Mouse (Mus musculus) lung, adult 2 months (tissue): ENCODE data around the gene Hbp1. TPM values are rescaled to one million over a fixed set of nuclear protein-coding genes. Genes with fewer than 3 reads are reported as not detected.

Experiments
- DNase-seq: peaks from one replicate; pipeline ENCODE4 v3.0.0; 2022
- H3K4me1 ChIP-seq: fragments of 200-500 bp; 2 replicates; pipeline ENCODE4 v1.6.1; 2011; ENCODE audit warnings: low read length; ENCODE audit not compliant: control insufficient read depth, insufficient read depth
- H3K4me3 ChIP-seq: fragments of 200-500 bp; replicated peaks from 2 replicates; pipeline ENCODE3; 2011; ENCODE audit warnings: low read depth, mild to moderate bottlenecking, control low read depth, low read length; ENCODE audit errors: extremely low read depth
- CTCF ChIP-seq: fragments of 200-500 bp; IDR thresholded peaks from 2 replicates; pipeline ENCODE4 v1.5.1; 2011; ENCODE audit warnings: mild to moderate bottlenecking, low read length, control low read depth; ENCODE audit not compliant: insufficient read depth
- POLR2A ChIP-seq: fragments of 200-500 bp; IDR thresholded peaks from 2 replicates; pipeline ENCODE4 v1.6.1; 2011; ENCODE audit warnings: low read depth, mild to moderate bottlenecking, control low read depth, low read length, borderline replicate concordance; ENCODE audit errors: extremely low read depth
- WGBS: fragments of 180-500 bp; shearing (Covaris S2); methylation state at CpG from one replicate; pipeline ENCODE4 v1.1.7; 2018; 5-methylcytosine and 5-hydroxymethylcytosine counted together
- polyA plus RNA-seq: library from polyadenylated mRNA; depleted of rRNA; stranded (reverse); fragments of >200 nt; gene quantifications from 2 replicates; pipeline ENCODE4 v1.2.3, GENCODE M21; 2012

The Hbp1 gene
- polyA plus RNA-seq, 1 experiment = 72.6 TPM

GRCm38 (mm10) chr12:31939026-31939425, 11.3 kb downstream of the Hbp1 start:
- H3K4me1 ChIP-seq = peaks cover 3% of the 10 kb centered on the region
- no peak for DNase-seq
- H3K4me3 ChIP-seq = no peak overlapping the region
- TF ChIP-seq POLR2A (no peak), CTCF (no peak)

GRCm38 (mm10) chr12:31938391-31938997, 11.8 kb downstream of the Hbp1 start:
- Histone ChIP-seq H3K4me1 (no peaks in the 10 kb centered on the region), H3K4me3 (no peak overlapping the region)
- 91% methylated on average over 4 of the region's 4 CpGs for WGBS
- no peak for TF ChIP-seq POLR2A
- TF ChIP-seq CTCF = no peak
- DNase-seq = no peak

GRCm38 (mm10) chr12:31937613-31938012, 12.7 kb downstream of the Hbp1 start:
- 85% methylated on average over 3 of the region's 3 CpGs for WGBS
- no peaks in the 10 kb centered on the region for H3K4me1 ChIP-seq
- TF ChIP-seq CTCF (no peak), POLR2A (no peak)

GRCm38 (mm10) chr12:31936657-31937300, 13.6 kb downstream of the Hbp1 start:
- H3K4me1 ChIP-seq = no peaks in the 10 kb centered on the region
- WGBS = 65% methylated on average over 6 of the region's 6 CpGs
- TF ChIP-seq CTCF = no peak
- no peak for TF ChIP-seq POLR2A
- no peak overlapping the region for H3K4me3 ChIP-seq
- no peak for DNase-seq

More at GRCm38 (mm10) chr12:31937613-31938012, 12.7 kb downstream of the Hbp1 start:
- no peak for DNase-seq
- no peak overlapping the region for H3K4me3 ChIP-seq

GRCm38 (mm10) chr12:31931818-31932217, 18.5 kb downstream of the Hbp1 start:
- WGBS = 98% methylated on average over 3 of the region's 3 CpGs
- no peak for DNase-seq
- TF ChIP-seq POLR2A (no peak), CTCF (no peak)

GRCm38 (mm10) chr12:31928498-31928897, 21.8 kb downstream of the Hbp1 start:
- no peak for TF ChIP-seq CTCF
- no peak for TF ChIP-seq POLR2A
- no peaks in the 10 kb centered on the region for H3K4me1 ChIP-seq
- DNase-seq = no peak
- no peak overlapping the region for H3K4me3 ChIP-seq
- WGBS = 42% methylated on average over 3 of the region's 3 CpGs

More at GRCm38 (mm10) chr12:31931818-31932217, 18.5 kb downstream of the Hbp1 start:
- Histone ChIP-seq H3K4me1 (no peaks in the 10 kb centered on the region), H3K4me3 (no peak overlapping the region)

GRCm38 (mm10) chr12:31926661-31927061, 23.7 kb downstream of the Hbp1 start:
- Histone ChIP-seq H3K4me1 (no peaks in the 10 kb centered on the region), H3K4me3 (no peak overlapping the region)
- DNase-seq = peak; percentile 58
- TF ChIP-seq POLR2A = no peak
- TF ChIP-seq CTCF = peak; percentile 71
- 52% methylated on average over 4 of the region's 4 CpGs for WGBS

- Histone ChIP-seq H3K4me3 (no peak overlapping the region), H3K4me1 (no peaks in the 10 kb centered on the region)
- 88% methylated on average over 6 of the region's 6 CpGs for WGBS
- no peak for DNase-seq
- TF ChIP-seq POLR2A = no peak
- no peak for TF ChIP-seq CTCF
These were observed 25.0 kb downstream of the Hbp1 start for GRCm38 (mm10) chr12:31925343-31925742.

GRCm38 (mm10) chr12:31924135-31924534, 26.2 kb downstream of the Hbp1 start:
- DNase-seq = no peak
- WGBS = 77% methylated on average over 3 of the region's 3 CpGs
- TF ChIP-seq CTCF = no peak
- TF ChIP-seq POLR2A = no peak
- Histone ChIP-seq H3K4me3 (no peak overlapping the region), H3K4me1 (no peaks in the 10 kb centered on the region)
